Mouse (Mus musculus): ENCODE results near the gene Acta2.
A peak's percentile ranks its signal among the peaks of the same experiment; 100 is the strongest.

The Acta2 gene

DNA sequence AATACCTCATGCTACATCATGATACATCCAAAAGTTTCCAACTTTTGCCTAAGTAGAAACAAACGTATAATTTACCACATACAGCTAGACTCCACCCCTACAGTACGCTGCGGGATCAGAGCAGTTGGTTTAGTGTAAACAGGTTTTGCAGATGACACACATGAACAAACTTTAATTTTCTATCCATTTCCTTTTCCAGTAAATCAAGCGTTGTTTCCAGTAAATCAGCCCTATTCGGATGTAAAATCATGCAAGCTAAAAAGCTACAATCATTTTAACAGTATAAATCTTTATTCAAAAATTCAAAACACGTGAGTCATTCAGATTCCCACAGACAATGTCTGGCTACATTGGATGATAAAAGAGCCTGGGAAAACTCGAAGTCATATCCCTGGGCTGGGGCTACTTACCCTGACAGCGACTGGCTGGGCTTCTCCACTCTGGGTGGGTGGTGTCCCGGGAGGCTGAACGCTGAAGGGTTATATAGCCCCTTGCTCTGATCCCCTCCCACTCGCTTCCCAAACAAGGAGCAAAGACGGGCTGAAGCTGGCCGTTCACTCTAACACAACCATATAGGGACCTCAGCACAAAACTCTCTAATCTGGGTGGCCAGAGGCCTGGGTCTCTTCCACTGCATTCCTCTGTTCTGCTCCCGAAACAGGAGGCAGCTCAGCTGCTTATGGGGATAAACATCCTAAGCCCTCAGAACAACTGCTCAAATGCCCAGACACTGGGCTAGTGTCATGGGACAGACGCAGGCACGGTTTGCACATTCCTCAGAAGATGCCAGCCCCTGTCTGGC is at the start of gene Acta2:
Gene Acta2 (minus strand): TSS at position 711 of the 802 bp plus-strand sequence.
- DNase-seq: peak; percentile 27

DNA sequence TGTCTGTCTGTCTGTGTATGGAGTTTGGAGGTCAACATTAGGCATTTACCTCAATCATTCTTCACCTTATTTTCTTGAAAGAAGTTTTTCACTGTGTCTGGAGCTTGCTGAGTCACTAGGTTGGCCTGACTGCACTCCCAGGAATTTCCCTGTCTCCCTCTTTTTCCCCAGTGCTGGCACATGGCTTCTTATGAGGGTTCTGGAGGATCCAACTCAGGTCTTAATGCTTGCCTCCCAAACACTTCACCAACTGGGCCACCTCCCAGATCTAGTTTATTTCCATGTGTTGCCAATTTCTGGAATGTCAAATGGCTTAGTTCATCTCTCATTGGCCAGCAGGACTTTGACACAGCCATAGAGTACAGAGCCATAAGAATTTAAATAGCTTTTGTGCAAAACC is 49.5 kb upstream of the Acta2 start:
- no peak for DNase-seq

DNA sequence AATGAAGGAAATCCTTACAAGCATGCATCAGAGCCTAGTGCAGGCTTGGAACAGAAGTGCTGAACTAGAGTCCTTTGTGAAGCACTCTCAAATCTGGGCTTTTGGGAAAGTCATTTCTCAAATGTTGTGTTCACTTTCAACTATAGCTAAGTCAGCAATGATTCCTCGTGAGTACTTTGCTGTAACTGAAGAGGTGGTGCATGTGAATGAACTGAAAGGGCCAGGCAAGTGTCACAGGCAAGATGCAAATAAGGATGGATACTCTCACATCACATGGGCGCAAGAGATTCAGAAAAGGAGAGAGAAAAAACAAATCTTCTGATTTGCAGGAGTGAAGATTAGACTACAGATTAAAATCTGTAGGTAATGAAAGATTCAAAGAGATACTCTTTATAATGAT is 45.0 kb upstream of the Acta2 start:
- no peak for DNase-seq

DNA sequence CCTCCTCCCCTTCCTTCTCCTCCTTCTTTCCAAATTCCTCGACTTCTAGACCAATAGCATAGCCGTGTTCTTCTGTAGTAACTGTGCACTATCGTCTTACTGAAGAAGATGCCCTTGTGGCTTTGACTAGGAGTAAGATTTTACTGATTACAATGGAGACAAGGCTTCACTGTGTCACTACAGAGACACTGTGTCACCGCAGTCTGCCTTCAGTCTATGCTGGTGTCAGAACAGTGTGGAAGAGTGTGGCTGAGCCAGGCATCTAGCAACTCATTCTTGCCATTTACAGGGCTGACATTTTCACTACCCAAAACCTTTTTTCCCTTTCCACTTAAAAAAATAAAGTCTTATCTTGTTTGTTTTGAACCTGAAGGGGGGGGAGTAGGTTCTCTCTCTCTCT is 43.8 kb upstream of the Acta2 start:
- no peak for DNase-seq

DNA sequence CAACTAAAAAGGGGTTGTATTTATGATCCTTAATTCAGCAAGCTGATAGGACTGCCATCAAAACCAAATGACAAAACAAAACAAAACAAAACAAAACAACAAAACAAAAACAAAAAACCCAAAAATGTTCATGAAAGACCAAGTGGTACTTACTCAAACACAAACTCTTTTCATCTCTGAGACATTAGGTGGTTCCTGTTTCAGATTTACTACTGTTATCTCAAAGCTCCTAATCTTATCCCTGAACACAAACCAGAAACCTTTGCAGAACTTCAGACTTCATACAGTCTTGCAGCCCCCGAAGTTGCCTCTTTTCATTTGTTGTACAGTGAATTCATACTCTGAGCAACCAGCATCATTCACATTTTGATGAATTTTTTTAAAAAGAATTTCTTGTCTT is 43.1 kb upstream of the Acta2 start:
- DNase-seq: no peak

DNA sequence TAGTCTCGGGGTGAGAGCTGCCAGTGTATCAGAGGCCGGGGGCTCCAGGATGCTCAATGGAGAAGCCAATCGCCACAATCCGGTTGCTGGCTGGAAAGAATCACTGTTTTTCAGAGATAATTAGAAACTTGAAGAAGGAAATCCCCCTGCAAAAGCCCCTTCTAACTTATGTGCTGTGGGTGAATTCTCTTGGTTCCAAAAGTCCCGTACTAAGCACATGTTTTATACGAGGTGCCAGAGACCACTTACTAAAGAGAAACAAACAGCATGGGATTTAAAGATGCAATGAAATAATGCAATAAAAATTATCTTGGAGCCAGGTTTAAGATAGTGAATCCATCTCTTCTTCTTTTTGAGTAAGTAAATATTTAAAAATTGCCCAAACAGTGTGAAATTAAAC is 40.1 kb upstream of the Acta2 start:
- DNase-seq: no peak

DNA sequence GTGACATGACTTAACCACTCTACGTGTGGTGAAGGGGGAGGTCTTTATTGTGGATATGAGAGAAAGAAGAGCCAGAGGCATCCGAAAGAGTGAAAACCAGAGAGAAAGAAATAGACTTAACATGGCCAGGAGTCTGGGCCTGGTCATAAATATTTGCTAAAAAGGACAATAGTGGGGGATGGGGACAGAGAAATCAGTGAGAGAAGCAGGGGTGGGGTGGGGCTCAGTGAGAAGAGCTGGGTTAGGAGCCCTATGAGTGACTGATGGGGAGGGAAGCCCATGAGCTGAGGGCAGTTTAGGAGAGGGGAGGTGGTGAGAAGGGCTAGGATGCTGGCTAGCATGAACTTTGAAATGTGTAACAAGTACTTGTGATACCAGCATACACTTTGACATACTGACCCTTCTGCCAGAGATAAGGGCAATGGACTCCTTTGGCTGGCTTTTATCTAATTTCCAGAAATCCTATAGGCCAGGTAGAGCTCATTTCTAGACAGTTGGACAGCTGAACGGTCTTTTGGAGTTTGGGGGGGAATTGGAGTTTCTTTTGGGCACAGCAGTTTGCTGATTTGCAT is 38.1 kb upstream of the Acta2 start:
- DNase-seq: no peak

DNA sequence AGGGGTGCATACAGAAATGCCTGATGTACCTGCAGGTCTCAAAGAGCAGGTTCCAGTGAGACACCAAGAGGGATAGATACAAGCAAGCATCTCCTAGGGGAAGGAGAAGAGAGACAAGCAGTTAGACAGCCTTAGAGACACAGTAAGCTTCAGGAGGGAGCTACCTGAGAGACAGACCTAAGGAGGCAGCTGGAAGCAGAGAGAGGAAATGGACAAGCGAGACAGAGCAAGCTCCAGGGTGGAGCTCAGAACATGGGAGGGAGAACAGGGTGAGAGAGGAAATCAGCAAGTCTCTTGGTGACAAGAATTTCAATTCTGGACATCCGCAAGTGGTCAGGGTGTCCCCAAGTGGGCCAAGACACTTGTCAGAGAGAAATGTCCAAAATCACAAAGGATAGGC is 37.3 kb upstream of the Acta2 start:
- no peak for DNase-seq

DNA sequence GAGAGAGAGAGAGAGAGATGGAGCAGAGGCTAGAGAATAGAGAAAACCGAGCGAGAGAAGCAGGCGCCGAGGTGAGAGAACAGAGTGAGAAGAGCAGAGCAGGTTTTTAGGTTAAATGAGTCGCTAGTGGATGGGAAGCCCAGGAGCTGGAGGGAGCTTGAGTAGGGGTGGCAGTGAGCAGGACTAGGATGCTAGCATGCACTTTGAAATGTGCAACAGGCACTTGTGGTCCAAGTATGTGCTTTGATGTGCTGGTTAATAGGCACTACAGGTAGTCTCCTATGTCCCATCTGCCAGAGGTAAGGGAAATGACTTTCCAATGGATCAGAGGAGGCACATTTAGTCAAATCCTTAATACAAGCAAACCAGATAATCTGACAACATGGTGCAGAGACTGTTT is 36.6 kb upstream of the Acta2 start:
- DNase-seq: no peak

DNA sequence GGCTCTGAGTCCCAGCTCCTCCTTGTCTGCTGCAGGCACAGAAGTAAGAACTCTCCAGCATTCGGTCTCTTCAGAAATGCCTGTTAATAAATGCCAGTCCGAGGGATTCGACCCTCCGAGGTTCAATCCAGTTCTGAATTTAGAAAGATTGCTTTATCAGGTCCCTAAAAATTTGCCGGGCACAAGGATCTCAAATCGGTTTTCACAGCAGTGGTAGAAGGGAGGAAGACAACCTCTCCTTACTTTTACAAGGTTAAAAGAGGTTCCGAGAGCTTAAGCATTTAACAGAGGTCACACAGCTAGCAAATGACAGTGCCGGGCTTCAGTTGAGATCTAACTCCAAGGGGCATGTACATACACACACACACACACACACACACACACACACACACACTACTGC is 36.0 kb upstream of the Acta2 start:
- no peak for DNase-seq

DNA sequence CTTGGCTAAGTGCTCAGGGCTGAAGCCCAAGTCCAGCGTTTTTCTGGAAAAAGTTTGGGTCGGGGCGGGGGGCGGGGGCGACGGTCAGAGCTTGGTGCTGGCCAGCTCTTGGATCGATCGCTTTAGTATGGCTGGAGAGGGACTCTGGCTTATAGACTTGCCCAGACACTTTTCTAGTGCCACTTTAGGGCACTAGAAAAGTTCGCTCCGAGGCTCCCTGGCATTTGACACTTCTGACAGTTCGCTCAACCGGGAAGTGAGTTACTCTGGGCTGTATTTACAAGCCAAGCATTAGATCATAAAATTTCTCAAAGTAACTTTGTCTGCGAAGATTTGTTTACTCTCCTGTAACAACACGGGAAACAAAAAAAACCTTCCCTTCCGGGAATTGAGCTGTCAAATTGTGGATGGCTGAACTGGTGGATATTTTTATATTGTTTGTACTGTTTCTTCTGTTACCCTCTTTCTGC is 35.5 kb upstream of the Acta2 start:
- DNase-seq: no peak

DNA sequence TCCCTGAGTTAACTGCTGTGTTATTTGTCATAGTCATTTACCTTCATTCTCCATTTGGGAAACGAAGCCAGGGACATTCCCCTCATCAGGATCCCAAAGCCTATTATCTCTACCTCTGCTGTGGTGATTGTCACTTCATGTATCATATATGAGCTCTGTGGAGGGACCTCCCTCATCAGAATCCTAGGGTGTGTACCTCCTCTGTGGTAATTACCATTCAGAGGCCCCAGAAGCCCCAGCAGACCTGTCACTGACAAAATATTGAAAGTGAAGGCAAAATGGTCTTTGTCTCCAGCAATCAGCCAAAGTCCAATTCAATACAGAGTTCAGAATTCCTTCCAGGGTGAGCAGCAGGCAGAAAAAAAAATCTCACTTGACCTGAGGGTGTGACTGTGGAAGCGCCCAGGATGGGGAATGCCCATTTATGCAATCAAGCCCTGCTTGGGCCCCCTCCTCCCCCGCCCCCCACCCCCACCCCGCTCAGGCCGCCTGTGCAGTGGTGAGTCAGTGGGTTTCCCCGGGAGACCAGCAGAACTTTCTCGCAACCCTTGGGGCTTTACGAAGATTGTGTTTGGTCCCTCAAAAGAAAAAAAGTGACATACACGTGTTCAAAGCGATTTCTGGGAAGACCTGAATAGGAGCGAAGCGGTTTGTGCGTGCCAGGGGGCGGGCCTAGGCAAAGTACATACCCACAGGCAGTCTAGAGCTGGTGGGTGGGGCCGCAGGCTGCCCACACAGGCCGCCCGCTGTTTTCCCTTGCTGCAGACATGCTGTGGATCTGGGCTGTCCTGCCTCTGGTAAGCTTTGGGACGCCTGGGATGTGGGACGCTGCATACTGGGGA is 34.8 kb upstream of the Acta2 start, which contains the start of gene Fas:
Gene Fas (plus strand): TSS at position 719 of the 842 bp plus-strand sequence.
- DNase-seq: peak; percentile 73

DNA sequence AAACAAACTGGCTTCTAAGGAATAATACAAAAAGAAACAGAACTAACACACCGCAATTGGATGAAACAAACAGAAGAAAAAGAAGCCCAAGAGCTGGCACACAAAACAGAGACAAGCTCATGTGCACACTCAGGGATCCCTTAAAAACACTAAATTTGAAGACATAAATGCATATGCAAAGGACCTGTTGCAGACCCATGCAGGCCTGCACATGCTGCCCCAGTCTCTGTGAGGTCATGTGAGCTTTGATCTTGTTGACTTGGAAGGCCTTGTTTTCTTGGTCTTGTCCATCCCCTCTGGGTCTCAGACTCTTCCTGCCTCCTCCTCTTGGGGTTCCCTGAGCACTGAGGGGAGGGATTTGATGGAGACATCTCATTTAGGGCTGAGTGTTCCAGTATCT is 33.3 kb upstream of the Acta2 start:
- no peak for DNase-seq

DNA sequence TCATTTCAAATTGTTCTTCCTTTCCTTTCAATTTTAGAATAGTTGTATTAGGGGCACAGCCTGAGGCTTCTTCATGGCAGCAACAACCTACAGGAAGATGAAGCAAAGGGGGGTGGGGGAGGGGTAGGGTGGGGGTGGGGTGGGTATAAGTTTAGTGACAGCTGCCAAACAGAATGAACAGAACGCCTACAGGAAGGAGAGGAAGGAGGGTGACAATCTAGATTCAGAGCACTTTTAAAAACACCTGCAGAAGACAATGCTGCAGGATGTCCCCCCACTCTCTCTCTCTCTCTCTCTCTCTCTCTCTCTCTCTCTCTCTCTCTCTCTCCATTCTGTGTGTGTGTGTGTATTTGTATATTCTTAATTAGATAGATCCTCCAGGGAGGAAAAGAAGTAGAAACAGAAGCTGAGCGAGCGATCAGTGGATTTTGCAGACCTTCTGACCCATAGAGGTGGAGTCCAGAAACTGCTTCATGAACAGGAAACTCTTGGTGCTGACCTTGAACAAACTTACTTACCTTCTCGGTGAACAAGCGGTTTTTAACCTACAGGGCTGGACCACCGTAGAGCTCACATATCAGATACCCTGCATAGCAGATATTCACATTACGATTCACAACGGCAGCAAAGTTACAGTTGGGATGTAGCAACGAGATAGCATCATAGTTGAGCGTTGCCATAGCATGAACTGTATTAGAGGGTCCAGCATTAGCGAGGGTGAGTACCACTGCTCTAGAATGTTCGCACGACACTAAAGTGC is 32.4 kb upstream of the Acta2 start:
- DNase-seq: no peak

DNA sequence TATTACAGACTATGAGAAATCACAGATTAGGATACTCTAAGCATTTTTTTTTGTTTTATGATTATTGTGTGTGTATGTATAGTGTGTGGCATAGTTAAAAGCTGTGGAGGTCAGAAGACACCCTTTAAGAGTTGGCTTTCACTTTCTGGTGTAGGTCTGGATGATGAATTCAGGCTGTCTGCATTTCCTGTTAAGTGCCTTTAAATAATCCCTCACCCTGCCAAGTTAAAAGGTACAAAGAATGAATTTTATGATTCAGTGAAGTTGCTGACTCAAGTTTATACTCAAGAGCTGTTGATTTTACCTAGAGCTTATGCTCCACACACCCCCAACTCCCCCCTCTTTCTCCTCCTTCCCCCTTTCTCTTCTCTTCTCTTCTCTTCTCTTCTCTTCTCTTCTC is 31.8 kb upstream of the Acta2 start:
- no peak for DNase-seq

DNA sequence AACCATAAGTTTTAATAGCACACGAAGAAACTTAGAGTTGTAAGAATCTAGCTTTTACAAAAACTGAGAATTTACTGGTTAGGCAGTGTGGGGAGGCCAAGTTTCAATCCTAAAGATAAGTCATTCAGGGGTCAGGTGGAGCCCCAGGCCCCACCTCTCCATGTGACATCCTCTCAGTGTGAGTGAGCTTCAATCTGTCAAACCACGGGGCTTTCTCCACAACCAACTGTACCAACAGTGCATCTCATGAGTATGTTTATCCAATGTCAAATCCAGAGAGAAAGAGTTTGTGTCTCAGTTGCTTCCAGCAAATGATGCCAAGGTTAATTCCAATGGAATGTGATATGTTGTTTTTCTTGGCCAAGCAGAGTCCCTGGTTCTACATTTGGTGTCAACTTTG is 29.4 kb upstream of the Acta2 start:
- no peak for DNase-seq

DNA sequence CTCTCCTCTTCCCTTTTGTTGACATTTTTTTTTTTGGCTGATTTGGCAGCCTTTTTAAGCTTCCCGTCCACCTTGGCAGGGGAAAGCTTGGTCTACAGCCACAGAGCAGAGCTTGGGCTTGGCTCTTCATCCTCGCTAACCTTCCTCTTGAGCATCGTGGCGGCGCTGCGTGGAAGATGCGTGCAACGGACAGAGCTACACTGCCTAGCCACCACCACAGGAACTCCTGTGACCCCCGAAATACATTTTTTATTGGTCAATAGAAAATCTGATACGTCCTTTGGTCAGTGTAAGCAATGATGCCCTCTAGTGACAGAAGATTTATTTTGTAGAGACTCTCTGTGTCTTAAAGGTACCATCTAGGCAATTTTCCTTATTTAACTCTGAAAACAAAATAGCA is 29.0 kb upstream of the Acta2 start:
- no peak for DNase-seq

DNA sequence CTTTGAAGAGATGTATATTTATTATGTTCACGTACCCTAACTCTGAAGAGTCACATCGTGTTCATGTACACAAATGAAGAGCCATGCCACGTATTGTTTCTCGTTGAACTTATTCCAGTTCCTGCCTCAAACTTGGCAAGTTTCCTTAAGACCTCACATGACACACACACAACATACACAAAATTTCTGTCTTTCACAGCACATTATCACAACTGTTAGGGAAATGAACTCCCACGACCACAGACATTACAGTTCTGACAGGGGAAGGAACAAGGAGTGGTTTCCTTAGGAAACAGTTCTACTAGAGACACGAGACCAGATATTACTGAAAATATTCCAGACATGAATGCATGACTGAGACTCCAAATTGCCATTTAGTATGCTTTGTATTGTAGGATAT is 28.2 kb upstream of the Acta2 start:
- DNase-seq: no peak

DNA sequence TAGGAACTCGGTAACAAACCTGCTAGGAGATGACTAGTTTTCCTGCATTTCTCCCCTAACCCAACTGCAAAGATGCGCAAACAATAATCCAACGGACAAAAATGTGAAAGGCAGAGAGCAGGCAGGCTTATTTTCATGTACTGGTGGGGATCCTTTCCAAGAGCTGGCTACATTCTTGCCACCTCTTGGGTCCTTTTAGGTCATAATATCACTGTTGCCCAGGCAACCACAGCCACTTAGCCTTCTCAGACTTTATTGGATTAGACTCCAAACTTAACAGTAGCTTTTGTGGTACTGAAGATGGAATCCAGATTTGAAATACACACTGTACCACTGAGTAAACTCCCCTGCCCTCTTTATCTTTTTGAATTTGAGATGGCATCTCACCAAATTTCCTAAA is 22.7 kb upstream of the Acta2 start:
- DNase-seq: no peak

DNA sequence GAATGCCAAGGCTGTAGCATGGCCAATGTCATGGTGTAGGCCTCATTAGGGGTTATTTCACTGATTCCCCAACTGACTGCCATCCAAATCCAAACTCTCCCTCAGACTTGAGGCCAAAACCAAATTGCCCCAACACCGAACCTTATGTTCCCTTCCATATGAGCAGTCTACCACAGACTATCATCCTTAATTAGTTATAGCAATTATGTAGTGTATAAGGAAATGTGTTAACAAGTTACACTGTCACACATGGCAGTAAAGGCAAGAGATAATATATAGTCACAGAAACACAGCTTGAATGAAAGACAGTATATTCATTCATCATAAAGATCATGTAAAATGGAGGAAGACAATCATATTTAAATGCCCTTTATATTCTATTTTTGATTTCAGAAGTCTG is 17.7 kb upstream of the Acta2 start:
- DNase-seq: no peak

DNA sequence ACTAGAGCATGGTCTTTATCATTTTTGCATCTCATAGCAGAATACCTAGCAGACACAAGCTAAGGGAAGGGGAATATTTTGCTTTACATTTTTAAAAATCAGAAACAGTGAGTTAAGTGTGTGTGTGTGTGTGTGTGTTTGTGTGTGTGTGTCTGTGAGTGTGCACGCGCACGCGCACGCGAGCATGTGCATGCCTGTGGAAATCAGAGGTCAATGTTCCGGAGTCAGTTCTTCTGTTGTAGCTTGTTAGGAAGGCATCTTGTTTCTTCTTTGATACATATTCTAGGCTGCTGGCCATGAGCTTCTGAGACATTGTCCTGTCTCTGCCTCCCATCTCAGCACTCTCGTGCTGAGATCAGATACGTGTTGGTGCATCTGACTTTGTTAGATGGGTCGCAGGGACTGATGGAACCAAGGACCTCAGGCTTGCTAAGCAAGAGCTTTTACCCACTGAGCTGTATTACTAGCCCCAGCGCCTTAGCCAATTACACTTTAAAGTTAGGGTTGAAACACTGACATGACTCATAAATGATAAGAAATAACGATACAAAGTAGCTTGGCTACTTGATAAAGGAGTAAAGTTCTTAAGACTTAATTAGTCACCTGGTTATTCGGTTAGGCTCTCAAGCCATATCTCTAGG is 15.6 kb upstream of the Acta2 start:
- no peak for DNase-seq

DNA sequence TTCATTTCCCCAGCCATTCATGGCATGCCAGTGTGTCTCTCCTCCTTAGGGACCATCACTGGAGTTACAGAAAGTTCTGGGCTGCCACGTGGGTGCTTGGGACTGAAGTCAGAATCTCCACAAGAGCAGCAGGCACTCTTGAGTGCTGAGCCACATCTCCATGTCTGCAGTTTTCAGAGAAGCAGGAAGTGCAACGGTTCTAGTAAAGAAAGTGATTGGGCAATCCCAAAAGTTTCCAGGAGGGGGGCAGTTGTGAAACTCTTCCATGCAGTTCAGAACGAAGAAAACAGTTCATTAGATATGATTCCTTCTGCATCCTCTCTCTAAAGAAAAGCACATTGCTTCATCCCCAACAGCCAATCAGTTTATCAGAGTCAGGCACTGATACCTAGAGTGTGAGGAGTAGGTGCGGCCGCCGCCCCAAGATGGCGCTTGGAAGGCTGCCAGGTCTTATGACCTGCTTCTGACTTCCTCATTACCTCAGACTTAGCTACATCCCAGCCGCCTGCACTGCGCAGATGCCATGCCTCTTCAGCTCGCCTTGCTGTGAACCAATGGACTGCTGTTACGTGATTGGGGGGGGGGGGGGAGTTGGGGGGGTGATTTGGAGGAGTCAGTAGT is 14.8 kb upstream of the Acta2 start:
- DNase-seq: no peak
